Mouse (Mus musculus): ENCODE results near the gene Capn13. TPM values are rescaled to one million over a fixed set of nuclear protein-coding genes. Genes with fewer than 3 reads are reported as not detected.
"Not testable (repeated sequence)": the region's sequence is repeated elsewhere in the genome, so short reads cannot be mapped to it uniquely, and the experiment has no call there.

The Capn13 gene
- polyA plus RNA-seq, 1 experiment from 2014 or later: not detected

GRCm38 (mm10) chr17:73300147-73300880 lies 100.4 kb downstream of the Capn13 start:
- no peak overlapping the region for H3K27ac ChIP-seq (replicated peaks)
- 80% methylated on average over 7 of the region's 7 CpGs for WGBS
- no peak overlapping the region for H3K4me3 ChIP-seq
- peaks cover 27% of the 10 kb centered on the region for H3K27me3 ChIP-seq (replicated peaks; ENCODE audit: low read depth, poor library complexity, severe bottlenecking)
- H3K4me1 ChIP-seq: peaks cover 7% of the 10 kb centered on the region
- DNase-seq (ENCODE audit: low spot score): no peak
- no peaks in the 10 kb centered on the region for H3K9me3 ChIP-seq
- no peaks in the 10 kb centered on the region for H3K36me3 ChIP-seq (replicated peaks)

DNA sequence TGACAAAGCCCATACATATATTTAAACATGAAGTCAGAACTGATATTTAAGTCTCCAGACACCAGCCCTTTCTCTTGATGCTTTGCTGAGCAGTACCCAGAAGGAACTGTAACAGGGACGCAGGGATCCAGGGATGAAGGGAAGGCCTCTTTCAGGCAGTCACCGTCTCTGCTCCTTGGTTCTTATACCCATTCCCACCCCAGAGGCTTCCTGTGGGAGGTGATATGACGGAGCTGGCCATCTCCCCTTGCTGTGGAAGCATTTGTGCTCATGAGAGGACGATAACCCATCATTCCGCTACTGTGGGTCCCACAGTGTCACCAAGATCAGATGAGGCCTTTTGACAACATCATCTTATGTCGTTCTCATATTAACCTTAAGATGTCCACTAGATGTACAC lies 101.7 kb downstream of the Capn13 start:
- H3K9me3 ChIP-seq: no peaks in the 10 kb centered on the region
- no peak for DNase-seq (ENCODE audit: low spot score)
- 87% methylated on average over 6 of the region's 6 CpGs for WGBS
- H3K4me1 ChIP-seq: peaks cover 7% of the 10 kb centered on the region
- H3K4me3 ChIP-seq: no peak overlapping the region
- H3K36me3 ChIP-seq (replicated peaks): no peaks in the 10 kb centered on the region
- no peak overlapping the region for H3K27ac ChIP-seq (replicated peaks)
- H3K27me3 ChIP-seq (replicated peaks; ENCODE audit: low read depth, poor library complexity, severe bottlenecking): peaks cover 14% of the 10 kb centered on the region

GRCm38 (mm10) chr17:73296855-73297254 lies 103.8 kb downstream of the Capn13 start:
- Histone ChIP-seq H3K27me3 (replicated peaks; ENCODE audit: low read depth, poor library complexity, severe bottlenecking) (peaks cover 9% of the 10 kb centered on the region), H3K9me3 (no peaks in the 10 kb centered on the region), H3K36me3 (replicated peaks) (no peaks in the 10 kb centered on the region), H3K27ac (replicated peaks) (no peak overlapping the region), H3K4me1 (peaks cover 7% of the 10 kb centered on the region), H3K4me3 (no peak overlapping the region)
- DNase-seq (ENCODE audit: low spot score): peak; percentile 59
- WGBS: 40% methylated on average over 4 of the region's 4 CpGs

GRCm38 (mm10) chr17:73293237-73293636 lies 107.4 kb downstream of the Capn13 start:
- Histone ChIP-seq H3K27ac (replicated peaks) (no peak overlapping the region), H3K9me3 (no peaks in the 10 kb centered on the region), H3K4me1 (peaks cover 7% of the 10 kb centered on the region), H3K27me3 (replicated peaks; ENCODE audit: low read depth, poor library complexity, severe bottlenecking) (0 out of 2 replicates have a peak, but pooled peaks cover 3% of the 10 kb centered on the region), H3K36me3 (replicated peaks) (no peaks in the 10 kb centered on the region), H3K4me3 (no peak overlapping the region)
- no peak for DNase-seq (ENCODE audit: low spot score)
- WGBS: 78% methylated on average over 3 of the region's 3 CpGs

GRCm38 (mm10) chr17:73284301-73284700 lies 116.4 kb downstream of the Capn13 start:
- Histone ChIP-seq H3K4me1 (peaks cover 5% of the 10 kb centered on the region), H3K27me3 (replicated peaks; ENCODE audit: low read depth, poor library complexity, severe bottlenecking) (no peaks in the 10 kb centered on the region), H3K9me3 (no peaks in the 10 kb centered on the region), H3K4me3 (no peak overlapping the region), H3K27ac (replicated peaks) (no peak overlapping the region), H3K36me3 (replicated peaks) (no peaks in the 10 kb centered on the region)
- DNase-seq (ENCODE audit: low spot score): no peak
- WGBS: 34% methylated on average over 2 of the region's 2 CpGs

GRCm38 (mm10) chr17:73282702-73283101 lies 118.0 kb downstream of the Capn13 start:
- H3K4me1 ChIP-seq; DNase-seq (ENCODE audit: low spot score); H3K9me3 ChIP-seq; H3K27me3 ChIP-seq (replicated peaks; ENCODE audit: low read depth, poor library complexity, severe bottlenecking); H3K27ac ChIP-seq (replicated peaks); H3K4me3 ChIP-seq; H3K36me3 ChIP-seq (replicated peaks): not testable (repeated sequence)
- WGBS: 48% methylated on average over 6 of the region's 6 CpGs

GRCm38 (mm10) chr17:73277770-73278169 lies 122.9 kb downstream of the Capn13 start:
- no peak for DNase-seq (ENCODE audit: low spot score)
- Histone ChIP-seq H3K36me3 (replicated peaks) (no peaks in the 10 kb centered on the region), H3K27me3 (replicated peaks; ENCODE audit: low read depth, poor library complexity, severe bottlenecking) (no peaks in the 10 kb centered on the region), H3K27ac (replicated peaks) (no peak overlapping the region), H3K4me1 (no peaks in the 10 kb centered on the region), H3K4me3 (no peak overlapping the region), H3K9me3 (no peaks in the 10 kb centered on the region)
- WGBS: 87% methylated on average over 4 of the region's 4 CpGs

- H3K36me3 ChIP-seq (replicated peaks): no peaks in the 10 kb centered on the region
- no peaks in the 10 kb centered on the region for H3K27me3 ChIP-seq (replicated peaks; ENCODE audit: low read depth, poor library complexity, severe bottlenecking)
- no peak overlapping the region for H3K4me3 ChIP-seq
- no peaks in the 10 kb centered on the region for H3K4me1 ChIP-seq
- H3K9me3 ChIP-seq: no peaks in the 10 kb centered on the region
- no peak for DNase-seq (ENCODE audit: low spot score)
- WGBS: 93% methylated on average over 10 of the region's 10 CpGs
- H3K27ac ChIP-seq (replicated peaks): no peak overlapping the region
These were observed 125.6 kb downstream of the Capn13 start for GRCm38 (mm10) chr17:73275066-73275465.

DNA sequence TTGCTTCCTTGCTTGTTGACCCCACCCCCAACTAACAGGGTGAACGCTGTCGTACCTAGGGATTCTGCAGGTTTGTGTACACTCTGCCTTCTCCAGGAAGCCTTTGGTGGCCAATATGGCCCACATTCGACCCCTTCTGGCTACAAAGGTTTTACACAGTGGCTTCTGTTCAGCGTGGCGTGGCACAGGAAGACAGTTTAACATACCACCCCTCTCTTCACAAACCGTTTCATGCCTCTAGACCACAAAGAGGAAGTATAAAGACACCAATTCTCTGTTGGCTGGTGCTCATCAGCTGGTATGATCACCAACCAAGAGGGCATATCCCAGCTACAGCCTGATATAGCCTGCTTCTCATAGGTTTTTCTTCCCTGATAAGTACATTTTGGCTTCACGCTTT lies 126.9 kb downstream of the Capn13 start:
- no peaks in the 10 kb centered on the region for H3K4me1 ChIP-seq
- H3K27ac ChIP-seq (replicated peaks): no peak overlapping the region
- no peaks in the 10 kb centered on the region for H3K36me3 ChIP-seq (replicated peaks)
- no peak overlapping the region for H3K4me3 ChIP-seq
- no peaks in the 10 kb centered on the region for H3K27me3 ChIP-seq (replicated peaks; ENCODE audit: low read depth, poor library complexity, severe bottlenecking)
- WGBS: 83% methylated on average over 7 of the region's 7 CpGs
- DNase-seq (ENCODE audit: low spot score): no peak
- no peaks in the 10 kb centered on the region for H3K9me3 ChIP-seq

DNA sequence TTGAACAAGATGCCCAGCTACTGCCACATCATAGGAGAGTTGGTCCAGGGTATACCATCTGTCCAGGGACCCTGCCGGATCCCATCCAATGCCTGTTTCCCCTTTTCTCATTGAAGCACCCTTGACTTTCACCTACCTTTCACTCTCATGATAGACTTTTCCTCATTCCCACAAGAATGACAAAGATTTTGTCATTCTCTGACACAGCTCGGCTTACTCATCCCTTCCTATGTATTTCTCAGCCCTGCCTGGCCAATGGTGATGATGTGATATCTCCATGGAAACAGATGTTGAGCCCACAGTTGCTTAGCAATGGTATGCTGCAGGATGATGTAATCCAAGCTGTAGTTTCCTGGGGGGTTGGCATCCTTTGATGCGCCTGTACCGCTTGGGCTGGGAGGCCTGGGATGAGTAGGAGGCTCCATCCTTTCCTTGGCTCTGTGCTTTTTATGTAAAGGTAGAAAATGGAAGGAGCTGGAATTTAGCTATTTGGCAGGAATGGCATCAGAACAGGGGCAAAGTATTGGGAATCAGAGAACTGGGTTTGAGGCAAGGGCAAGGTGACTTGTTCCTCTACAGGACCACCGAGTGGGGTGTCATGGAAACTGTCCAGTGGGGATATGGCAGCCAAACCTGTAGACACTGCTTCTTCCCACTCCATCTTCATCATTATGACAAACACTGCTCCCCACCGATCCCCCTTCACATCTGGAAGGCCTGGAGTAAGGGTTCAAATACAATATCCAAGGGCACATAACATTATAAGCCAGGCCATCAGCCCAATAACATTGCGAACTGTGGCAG lies 128.7 kb downstream of the Capn13 start:
- 89% methylated on average over 7 of the region's 7 CpGs for WGBS
- Histone ChIP-seq H3K4me1 (no peaks in the 10 kb centered on the region), H3K4me3 (no peak overlapping the region), H3K27ac (replicated peaks) (no peak overlapping the region), H3K36me3 (replicated peaks) (no peaks in the 10 kb centered on the region), H3K9me3 (no peaks in the 10 kb centered on the region), H3K27me3 (replicated peaks; ENCODE audit: low read depth, poor library complexity, severe bottlenecking) (no peaks in the 10 kb centered on the region)
- no peak for DNase-seq (ENCODE audit: low spot score)

- H3K27ac ChIP-seq (replicated peaks): no peak overlapping the region
- H3K4me1 ChIP-seq: no peaks in the 10 kb centered on the region
- H3K9me3 ChIP-seq: no peaks in the 10 kb centered on the region
- 80% methylated on average over 15 of the region's 15 CpGs for WGBS
- DNase-seq (ENCODE audit: low spot score): no peak
- no peaks in the 10 kb centered on the region for H3K36me3 ChIP-seq (replicated peaks)
- no peak overlapping the region for H3K4me3 ChIP-seq
- no peaks in the 10 kb centered on the region for H3K27me3 ChIP-seq (replicated peaks; ENCODE audit: low read depth, poor library complexity, severe bottlenecking)
These were observed 129.5 kb downstream of the Capn13 start for GRCm38 (mm10) chr17:73270871-73271796.

DNA sequence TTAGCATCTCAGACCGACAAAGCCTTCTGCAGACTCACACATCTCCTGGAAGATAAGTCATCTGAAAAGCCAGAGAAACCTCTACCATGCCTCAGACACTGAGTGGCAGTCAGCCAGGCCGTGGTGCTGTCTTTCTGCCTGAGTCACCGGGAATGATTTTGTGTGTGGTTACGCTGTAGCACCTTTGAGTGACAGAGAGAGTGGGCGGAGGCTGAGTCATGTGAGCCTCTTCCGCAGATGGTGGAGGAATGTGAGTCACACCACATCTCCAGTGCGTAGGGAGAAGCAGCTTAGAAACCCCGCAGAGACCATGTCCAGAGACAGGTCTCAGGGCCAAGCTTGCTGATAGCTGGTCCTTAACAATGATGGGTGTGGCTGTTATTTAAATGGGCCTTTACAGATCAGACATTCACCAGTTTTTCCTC lies 137.6 kb downstream of the Capn13 start:
- no peaks in the 10 kb centered on the region for H3K36me3 ChIP-seq (replicated peaks)
- peaks cover 7% of the 10 kb centered on the region for H3K4me1 ChIP-seq
- H3K4me3 ChIP-seq: no peak overlapping the region
- WGBS: 88% methylated on average over 8 of the region's 8 CpGs
- DNase-seq (ENCODE audit: low spot score): no peak
- no peaks in the 10 kb centered on the region for H3K27me3 ChIP-seq (replicated peaks; ENCODE audit: low read depth, poor library complexity, severe bottlenecking)
- H3K27ac ChIP-seq (replicated peaks): no peak overlapping the region
- H3K9me3 ChIP-seq: no peaks in the 10 kb centered on the region

All from embryonic facial prominence, embryonic 10.5 days (tissue).